Mouse (Mus musculus) midbrain, embryonic 10.5 days (tissue): ENCODE results near the gene Necap2. TPM values are rescaled to one million over a fixed set of nuclear protein-coding genes. Genes with fewer than 3 reads are reported as not detected.

Experiments
- DNase-seq: peaks from one replicate; pipeline ENCODE4 v3.0.0-alpha.2; 2017; ENCODE audit warnings: low spot score
- H3K27ac ChIP-seq: fragments of 300-500 bp; sonication (generic); replicated peaks from 2 replicates; pipeline ENCODE4 v1.5.1; 2016; ENCODE audit warnings: mild to moderate bottlenecking
- H3K27me3 ChIP-seq: fragments of 300-500 bp; sonication (generic); 2 replicates; pipeline ENCODE4 v1.6.1; 2016; ENCODE audit warnings: low read depth, mild to moderate bottlenecking; ENCODE audit not compliant: poor library complexity, severe bottlenecking
- H3K36me3 ChIP-seq: fragments of 300-500 bp; sonication (generic); 2 replicates; pipeline ENCODE4 v1.6.1; 2016; ENCODE audit warnings: mild to moderate bottlenecking, moderate library complexity
- H3K4me1 ChIP-seq: fragments of 300-500 bp; sonication (generic); 2 replicates; pipeline ENCODE4 v1.6.1; 2016
- H3K4me3 ChIP-seq: fragments of 300-500 bp; sonication (generic); 2 replicates; pipeline ENCODE4 v1.5.1; 2016; ENCODE audit warnings: mild to moderate bottlenecking, moderate library complexity
- H3K9me3 ChIP-seq: fragments of 300-500 bp; sonication (generic); replicated peaks from 2 replicates; pipeline ENCODE4 v1.6.1; 2016; ENCODE audit warnings: mild to moderate bottlenecking
- WGBS: fragments of 180-500 bp; shearing (Covaris S2); methylation state at CpG from one replicate; pipeline ENCODE4 v1.1.7; 2016; 5-methylcytosine and 5-hydroxymethylcytosine counted together
- polyA plus RNA-seq: library from polyadenylated mRNA; unstranded; fragments of >200 nt; fragmentation: Nextera tagmentation; extraction: Ambion mirVana; gene quantifications from 2 replicates; pipeline ENCODE4 v1.2.1, GENCODE M21; 2016

Gene Necap2
- polyA plus RNA-seq, 1 experiment from 2014 or later, result 54.8 TPM

- H3K4me1 ChIP-seq, result peaks cover 38% of the 10 kb centered on the region
- H3K27me3 ChIP-seq, result no peaks in the 10 kb centered on the region
- no peak for DNase-seq
- no peaks in the 10 kb centered on the region for H3K9me3 ChIP-seq
- peaks cover 97% of the 10 kb centered on the region for H3K36me3 ChIP-seq
- no peak overlapping the region for H3K4me3 ChIP-seq
- peak overlapping the region; percentile 89 for H3K27ac ChIP-seq
- 85% methylated on average over 17 of the region's 17 CpGs for WGBS
Measured at GRCm38 (mm10) chr4:141020220-141020619, 57.9 kb downstream of the Necap2 start.

GRCm38 (mm10) chr4:141017657-141018436 lies 60.3 kb downstream of the Necap2 start:
- Histone ChIP-seq H3K36me3 (peaks cover 97% of the 10 kb centered on the region), H3K27me3 (no peaks in the 10 kb centered on the region), H3K4me1 (peaks cover 44% of the 10 kb centered on the region), H3K4me3 (no peak overlapping the region), H3K9me3 (no peaks in the 10 kb centered on the region), H3K27ac (0 out of 2 replicates have a peak overlapping the region, but pooled peaks have one; percentile 9)
- DNase-seq, result no peak
- 87% methylated on average over 29 of the region's 29 CpGs for WGBS

Other genes starting within 250 kb of the Necap2 start
- 0.04 and 0.06 TPM in 2 replicates for gene Padi1, start 232.6 kb downstream of the Necap2 start, polyA plus RNA-seq
- 0.15 and 1.4 TPM in 2 replicates for gene Padi2, start 172.0 kb downstream of the Necap2 start, polyA plus RNA-seq
- gene Sdhb, start 117.2 kb downstream of the Necap2 start, polyA plus RNA-seq, result 429 and 455 TPM in 2 replicates
- 42.5 and 56.5 TPM in 2 replicates for gene Atp13a2, start 91.5 kb downstream of the Necap2 start, polyA plus RNA-seq
- gene Mfap2, start 67.9 kb downstream of the Necap2 start, polyA plus RNA-seq, result 260 and 321 TPM in 2 replicates
- 10.8 and 11.0 TPM in 2 replicates for gene Crocc, start 17.8 kb downstream of the Necap2 start, polyA plus RNA-seq
- gene Spata21, start 10.0 kb upstream of the Necap2 start, polyA plus RNA-seq, result 0.05 and 0.20 TPM in 2 replicates
- gene Szrd1, start 61.4 kb upstream of the Necap2 start, polyA plus RNA-seq, result 35.2 and 36.3 TPM in 2 replicates
- 24.2 and 25.3 TPM in 2 replicates for gene Fbxo42, start 69.6 kb upstream of the Necap2 start, polyA plus RNA-seq
- gene Rsg1, start 135.6 kb upstream of the Necap2 start, polyA plus RNA-seq, result 7.4 and 7.5 TPM in 2 replicates
- 0.64 and 1.4 TPM in 2 replicates for gene Arhgef19, start 161.1 kb upstream of the Necap2 start, polyA plus RNA-seq
- gene Epha2, start 222.9 kb upstream of the Necap2 start, polyA plus RNA-seq, result 3.6 and 3.7 TPM in 2 replicates